Mouse (Mus musculus): ENCODE measurements around the gene Paxbp1. TPM values are rescaled to one million over a fixed set of nuclear protein-coding genes. Genes with fewer than 3 reads are reported as not detected.

Gene Paxbp1
- polyA plus RNA-seq, 1 experiment = 90.4 TPM

GRCm38 (mm10) chr16:90988665-90989064 is 55.7 kb downstream of the Paxbp1 start:
- H3K4me3 ChIP-seq (ENCODE audit: insufficient read depth, low read length) = no peak overlapping the region
- no peaks in the 10 kb centered on the region for H3K4me1 ChIP-seq (ENCODE audit: control insufficient read depth, insufficient read depth, low read length)
- H3K27ac ChIP-seq (ENCODE audit: insufficient read depth, low read length) = no peak overlapping the region
- TF ChIP-seq POLR2A (IDR thresholded peaks at IDR 0.05; ENCODE audit: low read depth, low read length) (no peak), CTCF (IDR thresholded peaks at IDR 0.05; ENCODE audit: borderline replicate concordance, insufficient read depth, low read length) (no peak)

DNA sequence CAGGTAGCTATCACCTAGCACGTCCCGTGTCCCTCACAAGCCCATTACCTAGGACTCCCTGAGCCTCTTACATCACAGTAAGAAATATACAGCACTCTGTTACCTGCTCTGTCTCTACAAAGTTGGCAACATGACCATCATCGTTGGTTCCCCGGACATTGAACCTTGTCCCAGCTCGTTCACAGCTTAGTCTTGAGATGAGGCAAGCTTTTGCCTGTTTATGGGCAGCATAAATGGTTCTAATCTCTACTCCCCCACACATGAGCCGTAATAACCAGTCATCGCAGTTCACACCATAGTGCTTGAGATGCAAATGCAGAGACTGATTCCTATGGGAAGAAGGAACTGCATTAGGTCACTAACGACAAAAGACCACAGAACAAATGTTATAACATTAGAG is 56.3 kb downstream of the Paxbp1 start:
- Histone ChIP-seq H3K4me1 (ENCODE audit: control insufficient read depth, insufficient read depth, low read length) (no peaks in the 10 kb centered on the region), H3K27ac (ENCODE audit: insufficient read depth, low read length) (no peak overlapping the region), H3K4me3 (ENCODE audit: insufficient read depth, low read length) (no peak overlapping the region)
- TF ChIP-seq CTCF (IDR thresholded peaks at IDR 0.05; ENCODE audit: borderline replicate concordance, insufficient read depth, low read length) (no peak), POLR2A (IDR thresholded peaks at IDR 0.05; ENCODE audit: low read depth, low read length) (no peak)

GRCm38 (mm10) chr16:90971004-90971403 is 73.3 kb downstream of the Paxbp1 start:
- no peak overlapping the region for H3K4me3 ChIP-seq (ENCODE audit: insufficient read depth, low read length)
- H3K4me1 ChIP-seq (ENCODE audit: control insufficient read depth, insufficient read depth, low read length) = no peaks in the 10 kb centered on the region
- no peak overlapping the region for H3K27ac ChIP-seq (ENCODE audit: insufficient read depth, low read length)
- TF ChIP-seq POLR2A (IDR thresholded peaks at IDR 0.05; ENCODE audit: low read depth, low read length) (no peak), CTCF (IDR thresholded peaks at IDR 0.05; ENCODE audit: borderline replicate concordance, insufficient read depth, low read length) (no peak)

GRCm38 (mm10) chr16:90966241-90966640 is 78.1 kb downstream of the Paxbp1 start:
- TF ChIP-seq POLR2A (IDR thresholded peaks at IDR 0.05; ENCODE audit: low read depth, low read length) (no peak), CTCF (IDR thresholded peaks at IDR 0.05; ENCODE audit: borderline replicate concordance, insufficient read depth, low read length) (no peak)
- Histone ChIP-seq H3K4me3 (ENCODE audit: insufficient read depth, low read length) (no peak overlapping the region), H3K27ac (ENCODE audit: insufficient read depth, low read length) (no peak overlapping the region), H3K4me1 (ENCODE audit: control insufficient read depth, insufficient read depth, low read length) (no peaks in the 10 kb centered on the region)

DNA sequence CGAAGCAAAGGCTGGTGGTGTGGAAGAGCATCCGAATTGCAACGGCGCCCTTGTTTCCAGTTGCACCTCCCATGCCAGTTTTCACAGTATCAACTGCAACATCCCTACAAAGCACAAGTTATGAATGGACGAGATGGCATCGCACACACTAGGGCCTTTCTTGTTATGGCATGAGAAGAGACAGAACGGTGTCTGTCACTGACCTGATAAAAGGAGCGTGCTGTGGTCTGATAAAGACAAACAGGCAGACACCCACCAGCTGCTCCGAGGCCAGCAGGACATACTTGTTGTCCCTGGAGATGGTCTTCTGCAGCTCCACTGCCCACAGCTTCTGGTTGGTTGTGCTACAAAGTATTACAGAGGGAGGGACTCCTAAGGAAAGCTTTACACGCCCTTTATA is 80.0 kb downstream of the Paxbp1 start:
- Histone ChIP-seq H3K4me3 (ENCODE audit: insufficient read depth, low read length) (no peak overlapping the region), H3K27ac (ENCODE audit: insufficient read depth, low read length) (no peak overlapping the region), H3K4me1 (ENCODE audit: control insufficient read depth, insufficient read depth, low read length) (no peaks in the 10 kb centered on the region)
- TF ChIP-seq POLR2A (IDR thresholded peaks at IDR 0.05; ENCODE audit: low read depth, low read length) (no peak), CTCF (IDR thresholded peaks at IDR 0.05; ENCODE audit: borderline replicate concordance, insufficient read depth, low read length) (no peak)

Other genes with a start within 250 kb of the Paxbp1 start
- 6.2 and 6.7 TPM in 2 replicates for gene Urb1, start 234.1 kb downstream of the Paxbp1 start, polyA plus RNA-seq (2011; ENCODE audit: insufficient read length, low read depth, missing spikeins)
- gene Eva1c, start 217.8 kb downstream of the Paxbp1 start, polyA plus RNA-seq (2011; ENCODE audit: insufficient read length, low read depth, missing spikeins) = 1.7 and 2.0 TPM in 2 replicates
- gene Cfap298, start 109.4 kb downstream of the Paxbp1 start, polyA plus RNA-seq (2011; ENCODE audit: insufficient read length, low read depth, missing spikeins) = 15.0 and 28.2 TPM in 2 replicates
- gene Synj1, start 33.2 kb downstream of the Paxbp1 start, polyA plus RNA-seq (2011; ENCODE audit: insufficient read length, low read depth, missing spikeins) = 20.0 and 22.7 TPM in 2 replicates
- 0.27 TPM in 1 of 2 replicates, not detected in the other for gene 4932438H23Rik, start 50.6 kb upstream of the Paxbp1 start, polyA plus RNA-seq (2011; ENCODE audit: insufficient read length, low read depth, missing spikeins)
- 0.21 TPM in 1 of 2 replicates, not detected in the other for gene Olig2, start 180.9 kb upstream of the Paxbp1 start, polyA plus RNA-seq (2011; ENCODE audit: insufficient read length, low read depth, missing spikeins)
- gene Olig1, start 225.2 kb upstream of the Paxbp1 start, polyA plus RNA-seq (2011; ENCODE audit: insufficient read length, low read depth, missing spikeins) = 0.47 TPM in 1 of 2 replicates, not detected in the other

Measured in embryonic fibroblast, embryonic 13.5 days (primary cell).